Mouse (Mus musculus) heart, embryonic 14.5 days (tissue): ENCODE data around the gene Fam217b. TPM values are rescaled to one million over a fixed set of nuclear protein-coding genes. Genes with fewer than 3 reads are reported as not detected.

Experiments
- ATAC-seq: fragments of 200-750 bp; cut with Nextera tagmentation; 2 replicates; pipeline ENCODE4 v1.8.0; 2017; ENCODE audit warnings: low read depth, moderate TSS enrichment; ENCODE audit not compliant: insufficient number of reproducible peaks, insufficient read depth, low FRiP score
- H3K27ac ChIP-seq, 2 experiments: fragments of 200-500 bp in 1 of 2; fragments of 300-500 bp in 1 of 2; sonication (generic) in 1 of 2; replicated peaks in 1 of 2; 2 replicates each; pipeline ENCODE4 v1.5.1; 2012 to 2014; ENCODE audit warnings: low read depth in 2 of 2, low read length in 2 of 2, control low read depth in 1 of 2, mild to moderate bottlenecking in 1 of 2, mixed read lengths in 1 of 2; ENCODE audit not compliant: control insufficient read depth in 1 of 2, insufficient read depth in 1 of 2
- H3K27me3 ChIP-seq: fragments of 300-500 bp; sonication (generic); 2 replicates; pipeline ENCODE4 v1.6.1; 2014; ENCODE audit warnings: mild to moderate bottlenecking, low read length, control low read depth; ENCODE audit not compliant: control insufficient read depth, insufficient read depth
- H3K36me3 ChIP-seq: fragments of 300-500 bp; sonication (generic); 2 replicates; pipeline ENCODE4 v1.6.1; 2014; ENCODE audit warnings: mild to moderate bottlenecking, control low read depth, low read length, mixed read lengths; ENCODE audit not compliant: control insufficient read depth, insufficient read depth
- H3K4me1 ChIP-seq, 2 experiments: fragments of 200-500 bp in 1 of 2; fragments of 300-500 bp in 1 of 2; sonication (generic) in 1 of 2; 2 replicates each; pipeline ENCODE4 v1.6.1; 2012 to 2014; ENCODE audit warnings: low read length in 2 of 2, control low read depth in 1 of 2, mixed read lengths in 1 of 2; ENCODE audit not compliant: control insufficient read depth in 2 of 2, insufficient read depth in 2 of 2
- H3K4me2 ChIP-seq: fragments of 300-500 bp; sonication (generic); 2 replicates; pipeline ENCODE4 v1.6.1; 2014; ENCODE audit warnings: mild to moderate bottlenecking, low read length
- H3K4me3 ChIP-seq, 2 experiments: fragments of 200-500 bp in 1 of 2; fragments of 300-500 bp in 1 of 2; sonication (generic) in 1 of 2; 2 replicates each; pipeline ENCODE4 v1.5.1; 2012 to 2014; ENCODE audit warnings: low read length in 2 of 2, mild to moderate bottlenecking in 2 of 2, control low read depth in 1 of 2, low read depth in 1 of 2, moderate library complexity in 1 of 2; ENCODE audit not compliant: control insufficient read depth in 1 of 2, insufficient read depth in 1 of 2
- H3K9ac ChIP-seq: fragments of 300-500 bp; sonication (generic); 2 replicates; pipeline ENCODE4 v1.6.1; 2014; ENCODE audit warnings: mild to moderate bottlenecking, low read length
- H3K9me3 ChIP-seq: fragments of 300-500 bp; sonication (generic); 2 replicates; pipeline ENCODE4 v1.6.1; 2016; ENCODE audit warnings: low read length, control low read depth; ENCODE audit not compliant: control insufficient read depth
- WGBS: fragments of 180-500 bp; shearing (Covaris S2); extraction: QIAGEN DNeasy Blood & Tissue Kit; methylation state at CpG from one replicate; pipeline ENCODE4 v1.1.7; 2014; 5-methylcytosine and 5-hydroxymethylcytosine counted together
- polyA plus RNA-seq: library from polyadenylated mRNA; unstranded; fragments of >200 nt; fragmentation: Nextera tagmentation; extraction: Ambion mirVana; gene quantifications from 2 replicates; pipeline ENCODE4 v1.2.1, GENCODE M21; 2014

Fam217b gene
- polyA plus RNA-seq, 1 experiment from 2014 or later = 7.3 TPM

GRCm38 (mm10) chr2:178413481-178414260 lies 653 bp upstream of the Fam217b start:
- peaks cover 11% of the 10 kb centered on the region for H3K36me3 ChIP-seq
- H3K27ac ChIP-seq = peak overlapping the region; percentile 80 to 90
- H3K4me3 ChIP-seq = peak overlapping the region; percentile 63 to 68
- H3K4me2 ChIP-seq = peak overlapping the region; percentile 99
- H3K4me1 ChIP-seq = peaks cover 22 to 58% of the 10 kb centered on the region in 2 experiments
- 10% methylated on average over 75 of the region's 75 CpGs for WGBS
- H3K27me3 ChIP-seq = no peaks in the 10 kb centered on the region
- 0 out of 2 replicates have a peak, but pooled peaks cover 3% of the 10 kb centered on the region for H3K9me3 ChIP-seq
- no peak; the same call in 1 of the 2 replicates for ATAC-seq
- H3K9ac ChIP-seq = peak overlapping the region; percentile 82

- Histone ChIP-seq H3K27ac (peak overlapping the region; percentile 29 to 90; a peak in 2 of 4 replicates), H3K9ac (peak overlapping the region; percentile 82), H3K4me3 (peak overlapping the region; percentile 63 to 68), H3K9me3 (0 out of 2 replicates have a peak, but pooled peaks cover 3% of the 10 kb centered on the region), H3K36me3 (peaks cover 23% of the 10 kb centered on the region), H3K4me1 (peaks cover 22 to 51% of the 10 kb centered on the region in 2 experiments), H3K27me3 (no peaks in the 10 kb centered on the region), H3K4me2 (peak overlapping the region; percentile 99)
- WGBS = 31% methylated on average over 3 of the region's 3 CpGs
- ATAC-seq = no peak
These were observed 775 bp downstream of the Fam217b start for GRCm38 (mm10) chr2:178415150-178415448.

- Histone ChIP-seq H3K4me3 (no peak overlapping the region), H3K36me3 (peaks cover 34% of the 10 kb centered on the region), H3K9ac (peak overlapping the region; percentile 41), H3K27ac (peak overlapping the region in 1 of 2 experiments; percentile 28; a peak in 2 of 4 replicates), H3K27me3 (no peaks in the 10 kb centered on the region), H3K9me3 (0 out of 2 replicates have a peak, but pooled peaks cover 3% of the 10 kb centered on the region), H3K4me2 (peak overlapping the region; percentile 44), H3K4me1 (peaks cover 28 to 51% of the 10 kb centered on the region in 2 experiments)
- ATAC-seq = no peak
- WGBS = 31% methylated on average over 13 of the region's 13 CpGs
These were observed 2.1 kb downstream of the Fam217b start for GRCm38 (mm10) chr2:178416427-178416826.

- H3K9ac ChIP-seq = no peak overlapping the region
- 40% methylated on average over 4 of the region's 4 CpGs for WGBS
These were observed 2.6 kb downstream of the Fam217b start for GRCm38 (mm10) chr2:178416970-178417369.

GRCm38 (mm10) chr2:178420576-178420975 lies 6.3 kb downstream of the Fam217b start:
- Histone ChIP-seq H3K4me1 (peaks cover 17 to 46% of the 10 kb centered on the region in 2 experiments), H3K27me3 (no peaks in the 10 kb centered on the region), H3K9ac (no peak overlapping the region), H3K27ac (peak overlapping the region in 1 of 2 experiments; percentile 44; a peak in 2 of 4 replicates), H3K9me3 (0 out of 2 replicates have a peak, but pooled peaks cover 3% of the 10 kb centered on the region), H3K4me2 (no peak overlapping the region), H3K36me3 (peaks cover 37% of the 10 kb centered on the region), H3K4me3 (no peak overlapping the region)
- 51% methylated on average over 9 of the region's 9 CpGs for WGBS
- no peak for ATAC-seq

More at GRCm38 (mm10) chr2:178416970-178417369, 2.6 kb downstream of the Fam217b start:
- Histone ChIP-seq H3K4me2 (no peak overlapping the region), H3K27me3 (no peaks in the 10 kb centered on the region), H3K4me1 (peaks cover 27 to 51% of the 10 kb centered on the region in 2 experiments), H3K9me3 (0 out of 2 replicates have a peak, but pooled peaks cover 3% of the 10 kb centered on the region), H3K4me3 (no peak overlapping the region), H3K36me3 (peaks cover 34% of the 10 kb centered on the region), H3K27ac (no peak overlapping the region)
- ATAC-seq = no peak

- Histone ChIP-seq H3K4me2 (peak overlapping the region; percentile 37), H3K27me3 (no peaks in the 10 kb centered on the region), H3K36me3 (peaks cover 37% of the 10 kb centered on the region), H3K4me1 (peaks cover 11 to 38% of the 10 kb centered on the region in 2 experiments), H3K4me3 (no peak overlapping the region), H3K27ac (peak overlapping the region; percentile 84 to 87), H3K9ac (peak overlapping the region; percentile 54), H3K9me3 (0 out of 2 replicates have a peak, but pooled peaks cover 3% of the 10 kb centered on the region)
- 16% methylated on average over 6 of the region's 6 CpGs for WGBS
- ATAC-seq = no peak
These were observed 7.3 kb downstream of the Fam217b start for GRCm38 (mm10) chr2:178421603-178422002.

GRCm38 (mm10) chr2:178422186-178422585 lies 7.9 kb downstream of the Fam217b start:
- peak; percentile 33; the same call in 1 of the 2 replicates for ATAC-seq
- H3K4me3 ChIP-seq = no peak overlapping the region
- peak overlapping the region; percentile 68 to 87 for H3K27ac ChIP-seq
- WGBS = 16% methylated on average over 2 of the region's 3 CpGs
- peaks cover 37% of the 10 kb centered on the region for H3K36me3 ChIP-seq
- H3K4me2 ChIP-seq = peak overlapping the region; percentile 37
- H3K9me3 ChIP-seq = 0 out of 2 replicates have a peak, but pooled peaks cover 3% of the 10 kb centered on the region
- peak overlapping the region; percentile 54 for H3K9ac ChIP-seq
- H3K27me3 ChIP-seq = no peaks in the 10 kb centered on the region
- peaks cover 11 to 32% of the 10 kb centered on the region in 2 experiments for H3K4me1 ChIP-seq
